Mouse (Mus musculus) liver, postnatal 0 days (tissue): Measurements from ENCODE around the gene Ttll5. TPM values are rescaled to one million over a fixed set of nuclear protein-coding genes. Genes with fewer than 3 reads are reported as not detected.

Experiments
- ATAC-seq: fragments of 200-750 bp; cut with Nextera tagmentation; 2 replicates; pipeline ENCODE4 v1.8.0; 2017; ENCODE audit warnings: mild to moderate bottlenecking, moderate library complexity
- DNase-seq: peaks from one replicate; pipeline ENCODE4 v3.0.0-alpha.2; 2016
- H3K27ac ChIP-seq: fragments of 300-500 bp; sonication (generic); 2 replicates; pipeline ENCODE4 v1.5.1; 2014; ENCODE audit warnings: antibody characterized with exemption, moderate library complexity, mild to moderate bottlenecking, low read depth
- H3K27me3 ChIP-seq: fragments of 300-500 bp; sonication (generic); 2 replicates; pipeline ENCODE4 v1.6.1; 2014; ENCODE audit warnings: low read length, control low read depth, mixed read lengths; ENCODE audit not compliant: insufficient read depth
- H3K36me3 ChIP-seq: fragments of 300-500 bp; sonication (generic); replicated peaks from 2 replicates; pipeline ENCODE4 v1.6.1; 2014; ENCODE audit warnings: mild to moderate bottlenecking, control low read depth, low read length, moderate library complexity, mixed read lengths; ENCODE audit not compliant: insufficient read depth
- H3K4me1 ChIP-seq: fragments of 300-500 bp; sonication (generic); 2 replicates; pipeline ENCODE4 v1.6.1; 2014; ENCODE audit warnings: antibody characterized with exemption, mild to moderate bottlenecking, control low read depth; ENCODE audit not compliant: insufficient read depth
- H3K4me2 ChIP-seq: fragments of 300-500 bp; sonication (generic); 2 replicates; pipeline ENCODE4 v1.6.1; 2014; ENCODE audit warnings: low read depth, mild to moderate bottlenecking, low read length, moderate library complexity, mixed read lengths
- H3K4me3 ChIP-seq: fragments of 300-500 bp; sonication (generic); 2 replicates; pipeline ENCODE4 v1.5.1; 2014; ENCODE audit warnings: low read depth, low read length
- H3K9ac ChIP-seq: fragments of 300-500 bp; sonication (generic); replicated peaks from 2 replicates; pipeline ENCODE4 v1.6.1; 2014; ENCODE audit warnings: mild to moderate bottlenecking, moderate library complexity
- H3K9me3 ChIP-seq: fragments of 300-500 bp; sonication (generic); 2 replicates; pipeline ENCODE4 v1.6.1; 2016; ENCODE audit warnings: mild to moderate bottlenecking, control low read depth, low read length, mixed read lengths
- CTCF ChIP-seq: sonication (generic); IDR thresholded peaks from 2 replicates; pipeline ENCODE4 v1.5.1; 2016; ENCODE audit warnings: antibody characterized with exemption, low read depth
- EP300 ChIP-seq: IDR thresholded peaks from 2 replicates; pipeline ENCODE4 v1.6.1; 2016; ENCODE audit warnings: antibody characterized with exemption, low read depth, mild to moderate bottlenecking
- WGBS: fragments of 180-500 bp; shearing (Covaris S2); extraction: QIAGEN DNeasy Blood & Tissue Kit; methylation state at CpG from one replicate; pipeline ENCODE4 v1.1.7; 2014; ENCODE audit not compliant: insufficient replicate concordance; 5-methylcytosine and 5-hydroxymethylcytosine counted together
- polyA plus RNA-seq: library from polyadenylated mRNA; unstranded; fragments of >200 nt; fragmentation: Nextera tagmentation; extraction: Ambion mirVana; gene quantifications from 2 replicates; pipeline ENCODE4 v1.2.1, GENCODE M21; 2015

The Ttll5 gene
- polyA plus RNA-seq, 1 experiment from 2014 or later: 2.8 TPM

- ATAC-seq (no peak), DNase-seq (no peak)
- 79% methylated on average over 8 of the region's 8 CpGs for WGBS
- Histone ChIP-seq H3K27me3 (no peaks in the 10 kb centered on the region), H3K4me3 (no peak overlapping the region), H3K9ac (no peak overlapping the region), H3K9me3 (no peaks in the 10 kb centered on the region), H3K4me1 (no peaks in the 10 kb centered on the region), H3K4me2 (no peak overlapping the region), H3K36me3 (no peaks in the 10 kb centered on the region), H3K27ac (no peak overlapping the region)
- no peak for TF ChIP-seq EP300
- no peak for TF ChIP-seq CTCF
Observed at GRCm38 (mm10) chr12:86057516-86057915, 233.1 kb downstream of the Ttll5 start.

GRCm38 (mm10) chr12:86059341-86059740, 234.9 kb downstream of the Ttll5 start:
- H3K4me2 ChIP-seq: no peak overlapping the region
- ATAC-seq: no peak
- no peak for TF ChIP-seq EP300
- TF ChIP-seq CTCF: no peak
- H3K9me3 ChIP-seq: no peaks in the 10 kb centered on the region
- no peak overlapping the region for H3K9ac ChIP-seq
- H3K4me1 ChIP-seq: no peaks in the 10 kb centered on the region
- WGBS: 73% methylated on average over 6 of the region's 6 CpGs
- H3K36me3 ChIP-seq: no peaks in the 10 kb centered on the region
- DNase-seq: no peak
- no peak overlapping the region for H3K4me3 ChIP-seq
- H3K27ac ChIP-seq: no peak overlapping the region
- H3K27me3 ChIP-seq: no peaks in the 10 kb centered on the region

GRCm38 (mm10) chr12:86064796-86065195, 240.3 kb downstream of the Ttll5 start:
- Histone ChIP-seq H3K9ac (no peak overlapping the region), H3K9me3 (no peaks in the 10 kb centered on the region), H3K36me3 (no peaks in the 10 kb centered on the region), H3K27me3 (no peaks in the 10 kb centered on the region), H3K4me1 (no peaks in the 10 kb centered on the region), H3K4me2 (no peak overlapping the region), H3K4me3 (no peak overlapping the region), H3K27ac (no peak overlapping the region)
- DNase-seq (no peak), ATAC-seq (no peak)
- TF ChIP-seq EP300: no peak
- no peak for TF ChIP-seq CTCF

DNA sequence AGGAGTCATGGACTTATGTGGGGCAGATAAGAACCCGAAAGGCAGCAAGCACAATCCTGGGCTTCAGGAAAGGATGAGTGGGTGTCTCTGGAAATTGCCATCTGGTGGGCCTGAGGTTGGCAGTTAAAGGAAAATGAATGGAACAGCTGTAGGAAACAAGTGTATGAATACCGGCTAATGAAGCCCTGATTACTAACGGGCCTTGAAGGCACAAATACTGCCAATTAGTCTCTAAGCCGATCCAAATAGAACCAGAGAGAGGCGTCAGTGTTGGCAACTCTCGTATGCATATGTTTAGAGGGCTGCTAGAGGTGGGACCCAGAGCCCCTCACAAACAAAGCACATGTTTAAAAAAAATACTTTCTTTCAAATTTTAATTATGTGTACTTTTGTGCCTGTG, 247.0 kb downstream of the Ttll5 start:
- no peak for TF ChIP-seq CTCF
- TF ChIP-seq EP300: no peak
- no peak overlapping the region for H3K4me2 ChIP-seq
- ATAC-seq (no peak), DNase-seq (no peak)
- no peak overlapping the region for H3K4me3 ChIP-seq
- no peaks in the 10 kb centered on the region for H3K9me3 ChIP-seq
- H3K9ac ChIP-seq: no peak overlapping the region
- H3K27me3 ChIP-seq: no peaks in the 10 kb centered on the region
- no peaks in the 10 kb centered on the region for H3K36me3 ChIP-seq
- no peak overlapping the region for H3K27ac ChIP-seq
- no peaks in the 10 kb centered on the region for H3K4me1 ChIP-seq
- 85% methylated on average over 6 of the region's 6 CpGs for WGBS

DNA sequence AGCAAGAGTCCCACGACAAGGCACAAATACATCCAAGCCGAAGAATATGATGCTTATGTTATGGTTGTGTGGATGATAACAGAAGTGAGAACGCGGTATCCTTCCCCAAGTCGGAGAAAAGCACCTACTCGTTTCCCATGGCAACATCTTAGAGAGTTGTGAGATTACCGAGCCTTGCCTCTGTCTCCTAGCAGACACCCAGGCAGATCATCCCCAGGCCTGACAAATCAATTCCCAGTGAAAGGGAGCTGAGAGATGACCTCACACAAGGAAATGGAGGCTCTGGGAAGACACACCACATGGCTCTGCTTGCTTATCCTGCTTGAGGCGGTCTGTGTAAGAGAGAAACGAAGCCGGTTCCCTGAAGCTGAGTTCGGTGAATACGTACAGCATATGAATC, 250.2 kb downstream of the Ttll5 start:
- H3K36me3 ChIP-seq: no peaks in the 10 kb centered on the region
- 73% methylated on average over 12 of the region's 12 CpGs for WGBS
- no peaks in the 10 kb centered on the region for H3K9me3 ChIP-seq
- no peak overlapping the region for H3K27ac ChIP-seq
- no peak overlapping the region for H3K4me2 ChIP-seq
- H3K9ac ChIP-seq: no peak overlapping the region
- TF ChIP-seq EP300 (no peak), CTCF (no peak)
- DNase-seq (no peak), ATAC-seq (no peak)
- H3K4me3 ChIP-seq: no peak overlapping the region
- no peaks in the 10 kb centered on the region for H3K4me1 ChIP-seq
- H3K27me3 ChIP-seq: peaks cover 11% of the 10 kb centered on the region; the same call in 1 of the 2 replicates

DNA sequence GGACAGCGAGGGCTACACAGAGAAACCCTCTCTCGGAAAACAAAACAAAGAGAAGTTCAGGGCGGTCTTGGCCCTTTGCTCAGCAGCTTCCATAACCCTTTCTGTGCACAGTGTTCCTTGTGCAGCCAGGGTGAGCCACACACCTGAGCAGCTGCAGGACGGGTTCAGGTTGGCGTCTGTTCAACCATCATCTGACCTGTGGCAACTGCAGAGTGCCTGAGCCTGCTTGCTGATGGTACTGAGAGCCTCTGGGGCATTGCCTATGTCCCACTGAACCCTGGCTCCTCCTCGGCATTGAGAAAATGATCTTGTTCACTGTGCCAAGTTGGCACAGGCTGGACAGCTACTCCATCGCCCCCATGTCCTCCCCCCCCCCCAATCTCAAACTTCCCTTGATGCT, 250.9 kb downstream of the Ttll5 start:
- H3K27ac ChIP-seq: no peak overlapping the region
- no peaks in the 10 kb centered on the region for H3K4me1 ChIP-seq
- no peaks in the 10 kb centered on the region for H3K36me3 ChIP-seq
- no peak overlapping the region for H3K4me3 ChIP-seq
- ATAC-seq (no peak), DNase-seq (no peak)
- peaks cover 11% of the 10 kb centered on the region; the same call in 1 of the 2 replicates for H3K27me3 ChIP-seq
- H3K9ac ChIP-seq: no peak overlapping the region
- H3K9me3 ChIP-seq: no peaks in the 10 kb centered on the region
- WGBS: 80% methylated on average over 7 of the region's 7 CpGs
- 0 out of 2 replicates have a peak overlapping the region, but pooled peaks have one; percentile 18 for H3K4me2 ChIP-seq
- TF ChIP-seq CTCF (no peak), EP300 (no peak)
